Mouse (Mus musculus) C2C12 (cell line): ENCODE measurements around the gene Mindy4b-ps. TPM values are rescaled to one million over a fixed set of nuclear protein-coding genes. Genes with fewer than 3 reads are reported as not detected.
"Not testable (repeated sequence)": the region's sequence is repeated elsewhere in the genome, so short reads cannot be mapped to it uniquely, and the experiment has no call there.

Source experiments
- H3K27me3 ChIP-seq: one replicate; pipeline ENCODE4 v1.6.1; 2011; ENCODE audit not compliant: control insufficient read depth, insufficient read depth, insufficient read length
- H3K36me3 ChIP-seq: one replicate; pipeline ENCODE4 v1.6.1; 2011; ENCODE audit not compliant: control insufficient read depth, insufficient read depth
- H3K4me3 ChIP-seq: one replicate; pipeline ENCODE4 v1.5.1; 2011; ENCODE audit warnings: mild to moderate bottlenecking, control low read depth; ENCODE audit not compliant: poor library complexity, insufficient read depth, severe bottlenecking
- H3K79me2 ChIP-seq: one replicate; pipeline ENCODE4 v1.6.1; 2011; ENCODE audit not compliant: control insufficient read depth, insufficient read depth
- H3K79me3 ChIP-seq: one replicate; pipeline ENCODE4 v1.6.1; 2011; ENCODE audit warnings: low read depth, control low read depth
- H3ac ChIP-seq: one replicate; pipeline ENCODE3; 2011; ENCODE audit warnings: low read depth; ENCODE audit not compliant: control insufficient read depth, insufficient read length
- CEBPB ChIP-seq: IDR thresholded peaks from one replicate; pipeline ENCODE4 v1.6.1; 2011; ENCODE audit warnings: low read depth, mild to moderate bottlenecking, control low read depth, moderate library complexity
- CTCF ChIP-seq: IDR thresholded peaks from one replicate; pipeline ENCODE4 v1.5.1; 2011; ENCODE audit not compliant: control insufficient read depth, insufficient read depth, insufficient read length
- FOSL1 ChIP-seq: IDR thresholded peaks from one replicate; pipeline ENCODE4 v1.8.0; 2011; ENCODE audit warnings: mild to moderate bottlenecking, low read length; ENCODE audit not compliant: poor library complexity, insufficient read depth, severe bottlenecking
- MAX ChIP-seq: IDR thresholded peaks from one replicate; pipeline ENCODE4 v1.6.1; 2011; ENCODE audit warnings: mild to moderate bottlenecking, control low read depth
- MYOD1 ChIP-seq: IDR thresholded peaks from one replicate; pipeline ENCODE4 v1.6.1; 2011; ENCODE audit warnings: low read depth; ENCODE audit not compliant: control insufficient read depth, insufficient read length
- MYOG ChIP-seq: IDR thresholded peaks from one replicate; pipeline ENCODE4 v1.6.1; 2011; ENCODE audit not compliant: control insufficient read depth, insufficient read length; ENCODE audit errors: extremely low read depth
- USF1 ChIP-seq: IDR thresholded peaks from one replicate; pipeline ENCODE4 v1.6.1; 2011; ENCODE audit warnings: low read depth, mild to moderate bottlenecking, control low read depth, moderate library complexity
- long read RNA-seq, 2 experiments: library from polyadenylated mRNA; unstranded; transcript quantifications; one replicate each; pipeline ENCODE4 v2.0.0; 2019 to 2020
- polyA plus RNA-seq: library from polyadenylated mRNA; unstranded; fragments of >200 nt; fragmentation: generic; extraction: Trizol; gene quantifications from one replicate; pipeline ENCODE4 v1.2.1, GENCODE M21; 2012; ENCODE audit warnings: missing spikeins

The Mindy4b-ps gene
- not detected for polyA plus RNA-seq
- long read RNA-seq, experiment 1, result 0 reads
- long read RNA-seq, experiment 2, result 0 reads

DNA sequence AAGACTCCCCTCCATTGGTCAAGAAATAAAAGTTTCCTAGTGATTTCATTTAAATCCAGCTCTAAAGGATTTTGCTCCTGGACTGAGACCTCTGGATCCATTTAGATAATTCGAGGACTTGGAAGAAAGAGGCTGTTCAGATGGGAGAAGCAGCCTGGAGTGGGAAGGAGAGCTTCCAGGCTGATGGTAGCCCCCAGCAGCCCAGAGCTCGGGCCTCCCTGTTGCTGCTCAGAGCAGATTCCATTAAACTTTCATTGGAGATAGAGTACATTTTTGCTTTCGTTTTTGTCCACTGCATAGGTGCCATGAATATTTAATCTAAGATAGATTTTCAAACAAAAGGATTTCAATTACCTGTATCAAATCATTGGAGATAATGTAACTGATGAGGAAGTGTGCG, at the start of gene Mindy4b-ps:
Gene Mindy4b-ps (minus strand): TSS at position 101 of the 400 bp plus-strand sequence.
- no peaks in the 10 kb centered on the region for H3K79me3 ChIP-seq
- H3ac ChIP-seq, result no peak within 1 kb of the TSS
- no peak within 1 kb of the TSS for H3K4me3 ChIP-seq
- peaks cover 5% of the 10 kb centered on the region for H3K27me3 ChIP-seq
- no peaks in the 10 kb centered on the region for H3K36me3 ChIP-seq
- no peak for TF ChIP-seq MAX
- TF ChIP-seq USF1, result no peak
- no peak for TF ChIP-seq CEBPB
- TF ChIP-seq CTCF, result no peak
- TF ChIP-seq FOSL1, result no peak
- TF ChIP-seq MYOD1, result no peak
- TF ChIP-seq MYOG, result no peak
- H3K79me2 ChIP-seq, result no peaks in the 10 kb centered on the region

DNA sequence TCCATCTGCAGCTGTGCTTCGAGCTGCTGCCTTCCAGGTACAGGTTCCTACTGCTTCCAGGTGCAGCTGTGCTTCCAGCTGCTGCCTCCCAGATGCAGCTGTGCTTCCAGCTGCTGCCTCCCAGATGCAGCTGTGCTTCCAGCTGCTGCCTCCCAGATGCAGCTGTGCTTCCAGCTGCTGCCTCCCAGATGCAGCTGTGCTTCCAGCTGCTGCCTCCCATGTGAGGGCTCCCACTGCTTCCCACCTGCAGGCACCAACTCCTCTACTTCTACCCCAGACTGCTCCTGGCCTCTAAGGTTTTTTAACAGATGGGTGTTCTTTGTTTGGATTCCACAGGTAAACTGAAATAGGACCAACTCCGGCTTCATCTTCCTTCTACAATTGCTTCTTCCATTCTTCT, 49.8 kb upstream of the Mindy4b-ps start:
- H3K36me3 ChIP-seq, H3K79me3 ChIP-seq, H3K4me3 ChIP-seq, H3K27me3 ChIP-seq, H3K79me2 ChIP-seq, H3ac ChIP-seq: not testable (repeated sequence)
- TF ChIP-seq MYOD1, result peak; percentile 69

DNA sequence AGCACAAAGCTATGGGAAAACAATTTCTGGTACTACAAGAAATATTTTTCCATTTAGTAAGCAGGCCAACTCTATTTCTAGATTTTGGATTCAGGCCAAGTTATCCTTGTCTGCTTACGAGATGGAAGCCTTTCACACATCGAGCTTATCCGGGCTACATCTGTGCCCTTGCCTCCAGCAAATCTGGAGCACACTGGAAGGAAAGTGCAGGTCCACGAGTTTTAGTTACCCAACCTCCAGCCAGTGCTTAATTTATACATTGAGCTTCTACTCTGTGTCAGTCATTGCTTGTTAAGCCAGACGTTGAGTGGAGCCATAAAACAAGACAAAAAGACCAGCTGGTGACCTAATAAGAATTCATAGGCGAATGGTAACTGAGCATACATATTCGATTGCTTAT, 43.6 kb upstream of the Mindy4b-ps start:
- H3ac ChIP-seq, result no peak overlapping the region
- no peaks in the 10 kb centered on the region for H3K79me2 ChIP-seq
- H3K4me3 ChIP-seq, result no peak overlapping the region
- TF ChIP-seq MYOG, result no peak
- no peak for TF ChIP-seq MYOD1
- no peak for TF ChIP-seq MAX
- no peak for TF ChIP-seq FOSL1
- no peak for TF ChIP-seq USF1
- no peak for TF ChIP-seq CTCF
- no peak for TF ChIP-seq CEBPB
- H3K36me3 ChIP-seq, result no peaks in the 10 kb centered on the region
- no peaks in the 10 kb centered on the region for H3K27me3 ChIP-seq
- no peaks in the 10 kb centered on the region for H3K79me3 ChIP-seq

DNA sequence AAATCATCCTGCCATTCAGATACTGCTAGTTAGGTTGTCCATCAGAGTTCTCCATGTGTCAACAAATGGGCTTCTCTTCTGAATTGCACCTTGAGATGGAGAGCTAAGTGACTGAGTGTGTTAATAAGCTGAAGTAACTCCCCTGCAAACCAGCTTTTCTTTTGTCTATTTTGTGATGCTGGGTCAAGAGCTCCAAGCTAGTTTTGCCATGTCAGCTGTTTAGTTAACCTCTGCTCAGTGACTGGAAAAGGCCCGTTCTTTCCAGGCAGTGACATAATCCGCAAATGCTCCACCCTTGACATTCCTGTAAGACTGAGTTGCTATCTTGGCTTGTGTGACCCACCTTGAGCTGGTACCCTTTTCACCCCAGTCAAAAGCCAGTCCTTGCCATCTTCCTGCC, 40.9 kb upstream of the Mindy4b-ps start:
- TF ChIP-seq MYOG, result no peak
- TF ChIP-seq USF1, result no peak
- no peak for TF ChIP-seq CEBPB
- TF ChIP-seq MAX, result no peak
- no peak for TF ChIP-seq MYOD1
- no peak for TF ChIP-seq CTCF
- no peak for TF ChIP-seq FOSL1
- no peak overlapping the region for H3K4me3 ChIP-seq
- no peak overlapping the region for H3ac ChIP-seq
- no peaks in the 10 kb centered on the region for H3K79me3 ChIP-seq
- no peaks in the 10 kb centered on the region for H3K79me2 ChIP-seq
- no peaks in the 10 kb centered on the region for H3K27me3 ChIP-seq
- H3K36me3 ChIP-seq, result no peaks in the 10 kb centered on the region

DNA sequence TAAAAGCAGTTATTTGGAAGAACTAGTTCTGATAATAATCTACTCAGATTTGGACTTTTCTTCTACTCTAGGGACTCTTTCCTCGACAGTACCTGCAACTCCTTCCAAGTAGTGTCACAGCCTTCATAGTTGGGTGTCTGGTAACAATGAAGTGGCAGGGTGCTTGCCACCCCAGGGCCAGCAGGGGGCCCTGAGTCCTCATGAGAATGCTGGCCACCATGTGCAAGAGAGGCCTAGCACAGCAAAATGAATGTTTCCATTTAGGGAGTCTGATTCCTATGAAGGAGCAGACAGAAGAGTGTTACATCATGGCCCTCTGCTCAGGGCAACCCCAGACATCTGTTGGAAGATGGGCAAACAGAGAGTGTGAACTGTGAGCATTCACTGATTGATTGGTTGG, 21.3 kb upstream of the Mindy4b-ps start:
- TF ChIP-seq CTCF (peak; percentile 58), CEBPB (no peak)
- no peak overlapping the region for H3ac ChIP-seq
- no peaks in the 10 kb centered on the region for H3K36me3 ChIP-seq
- H3K79me3 ChIP-seq, result no peaks in the 10 kb centered on the region
- H3K79me2 ChIP-seq, result no peaks in the 10 kb centered on the region
- peaks cover 7% of the 10 kb centered on the region for H3K27me3 ChIP-seq
- H3K4me3 ChIP-seq, result no peak overlapping the region

DNA sequence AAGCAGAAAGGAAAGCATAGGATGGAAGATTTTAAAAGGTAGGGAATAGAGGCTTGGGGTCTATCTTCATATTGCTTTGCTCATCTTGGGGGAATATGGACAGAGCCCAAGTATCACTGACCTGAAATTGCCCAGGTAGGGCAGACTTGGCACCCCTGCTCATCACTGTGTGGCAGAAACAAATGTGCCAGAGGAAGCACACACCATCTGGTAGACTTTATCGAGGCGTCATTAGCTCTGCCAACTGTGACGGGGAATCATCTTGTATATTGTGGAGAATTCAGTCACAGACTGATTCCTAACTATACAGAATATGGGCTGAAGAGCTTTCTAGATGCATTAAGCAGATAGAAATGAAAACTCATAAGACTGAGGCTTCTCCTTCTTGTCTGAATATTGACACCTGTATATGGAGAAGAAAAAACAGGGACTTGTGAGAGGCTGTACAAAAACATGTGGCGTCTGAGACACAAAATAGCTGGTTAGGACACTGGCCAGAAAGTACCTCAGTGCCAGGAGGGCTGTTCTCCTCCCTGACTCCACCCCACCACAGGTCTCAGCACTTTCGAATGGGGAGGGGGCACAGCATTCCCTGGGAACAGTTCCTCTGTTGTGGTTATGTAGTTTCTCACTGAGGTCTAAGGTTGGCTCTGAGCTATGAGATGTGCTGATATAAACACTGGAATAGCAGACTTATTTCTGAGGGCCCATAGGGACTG, 11.5 kb upstream of the Mindy4b-ps start:
- no peaks in the 10 kb centered on the region for H3K79me2 ChIP-seq
- TF ChIP-seq MAX (no peak), MYOD1 (no peak), CTCF (no peak), USF1 (no peak), FOSL1 (no peak), MYOG (no peak), CEBPB (no peak)

More for the DNA sequence above, 11.5 kb upstream of the Mindy4b-ps start:
- Histone ChIP-seq H3K36me3 (no peaks in the 10 kb centered on the region), H3K79me3 (no peaks in the 10 kb centered on the region), H3ac (no peak overlapping the region), H3K4me3 (no peak overlapping the region), H3K27me3 (peaks cover 2% of the 10 kb centered on the region)
